Mouse (Mus musculus) stomach, postnatal 0 days (tissue): ENCODE measurements around the gene Olfr1111.

Experiments used
- CTCF ChIP-seq: IDR thresholded peaks from 2 replicates; pipeline ENCODE4 v1.5.1; 2016; ENCODE audit warnings: antibody characterized with exemption, low read depth, mild to moderate bottlenecking, moderate library complexity
- EP300 ChIP-seq: optimal IDR thresholded peaks from 2 replicates; pipeline ENCODE3; 2016; ENCODE audit warnings: antibody characterized with exemption

DNA sequence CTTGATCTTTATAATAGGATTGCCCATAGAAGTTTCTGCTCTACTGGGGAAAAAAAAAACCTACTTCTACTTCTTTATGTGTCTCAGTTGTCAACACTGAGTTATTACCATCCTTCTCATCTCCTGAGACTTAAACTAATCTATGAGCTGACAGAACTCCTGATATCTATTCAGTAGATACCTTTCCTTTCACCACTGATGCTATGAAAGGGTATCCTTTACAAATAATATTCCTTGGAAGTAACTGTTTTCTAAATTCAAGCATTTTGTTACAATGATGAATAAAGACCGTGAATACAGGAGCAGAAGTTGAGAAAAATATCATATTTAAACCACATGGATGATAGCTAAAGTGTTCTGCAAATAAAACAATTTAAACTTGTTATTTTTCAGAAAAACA is 12.2 kb downstream of the Olfr1111 start, which contains the start of gene Olfr1110:
- TF ChIP-seq CTCF (no peak), EP300 (no peak)
